Mouse (Mus musculus) embryo, embryonic 9.5 days (tissue): ENCODE data around the gene Evi5.
"Not testable (repeated sequence)": the region's sequence is repeated elsewhere in the genome, so short reads cannot be mapped to it uniquely, and the experiment has no call there.

Experiments
- DNase-seq: peaks from one replicate; pipeline ENCODE4 v3.0.0-alpha.2; 2017; ENCODE audit errors: extremely low spot score

Gene Evi5

GRCm38 (mm10) chr5:107874561-107875260 lies at the start of gene Evi5:
TSS of gene Evi5 (minus strand) at chr5:107875107.
- no peak for DNase-seq

- DNase-seq, result no peak
Measured at GRCm38 (mm10) chr5:107924564-107924963, 49.7 kb upstream of the Evi5 start.

- no peak for DNase-seq
Measured at GRCm38 (mm10) chr5:107922836-107923235, 47.9 kb upstream of the Evi5 start.

- DNase-seq, result peak; percentile 53
Measured at GRCm38 (mm10) chr5:107921400-107922252, 46.7 kb upstream of the Evi5 start.

GRCm38 (mm10) chr5:107915280-107915679 lies 40.4 kb upstream of the Evi5 start:
- DNase-seq, result no peak

- no peak for DNase-seq
Measured at GRCm38 (mm10) chr5:107911012-107911411, 36.1 kb upstream of the Evi5 start.

- DNase-seq, result no peak
Measured at GRCm38 (mm10) chr5:107910084-107910616, 35.2 kb upstream of the Evi5 start.

GRCm38 (mm10) chr5:107909668-107910067 lies 34.8 kb upstream of the Evi5 start:
- peak; percentile 33 for DNase-seq

GRCm38 (mm10) chr5:107908514-107909110 lies 33.7 kb upstream of the Evi5 start:
- peak; percentile 24 for DNase-seq

GRCm38 (mm10) chr5:107904325-107904724 lies 29.4 kb upstream of the Evi5 start:
- DNase-seq, result no peak

GRCm38 (mm10) chr5:107901014-107901615 lies 26.2 kb upstream of the Evi5 start:
- DNase-seq, result no peak

GRCm38 (mm10) chr5:107900206-107901013 lies 25.5 kb upstream of the Evi5 start, which contains the start of gene Rpl5:
TSS of gene Rpl5 (plus strand) at chr5:107900502.
- peak; percentile 92 for DNase-seq

- no peak for DNase-seq
Measured at GRCm38 (mm10) chr5:107896265-107896664, 21.4 kb upstream of the Evi5 start.

GRCm38 (mm10) chr5:107894676-107895075 lies 19.8 kb upstream of the Evi5 start:
- no peak for DNase-seq

GRCm38 (mm10) chr5:107891515-107891914 lies 16.6 kb upstream of the Evi5 start:
- not testable (repeated sequence) for DNase-seq

GRCm38 (mm10) chr5:107889994-107890888 lies 15.3 kb upstream of the Evi5 start:
- DNase-seq, result no peak

- DNase-seq, result no peak
Measured at GRCm38 (mm10) chr5:107880710-107881109, 5.8 kb upstream of the Evi5 start.

- no peak for DNase-seq
Measured at GRCm38 (mm10) chr5:107877053-107877452, 2.1 kb upstream of the Evi5 start.

- DNase-seq, result no peak
Measured at GRCm38 (mm10) chr5:107875261-107875611, 329 bp upstream of the Evi5 start.

- no peak for DNase-seq
Measured at GRCm38 (mm10) chr5:107873886-107874302, 1.0 kb downstream of the Evi5 start.
